Mouse (Mus musculus): ENCODE data around the gene Fnip2.

The Fnip2 gene

DNA sequence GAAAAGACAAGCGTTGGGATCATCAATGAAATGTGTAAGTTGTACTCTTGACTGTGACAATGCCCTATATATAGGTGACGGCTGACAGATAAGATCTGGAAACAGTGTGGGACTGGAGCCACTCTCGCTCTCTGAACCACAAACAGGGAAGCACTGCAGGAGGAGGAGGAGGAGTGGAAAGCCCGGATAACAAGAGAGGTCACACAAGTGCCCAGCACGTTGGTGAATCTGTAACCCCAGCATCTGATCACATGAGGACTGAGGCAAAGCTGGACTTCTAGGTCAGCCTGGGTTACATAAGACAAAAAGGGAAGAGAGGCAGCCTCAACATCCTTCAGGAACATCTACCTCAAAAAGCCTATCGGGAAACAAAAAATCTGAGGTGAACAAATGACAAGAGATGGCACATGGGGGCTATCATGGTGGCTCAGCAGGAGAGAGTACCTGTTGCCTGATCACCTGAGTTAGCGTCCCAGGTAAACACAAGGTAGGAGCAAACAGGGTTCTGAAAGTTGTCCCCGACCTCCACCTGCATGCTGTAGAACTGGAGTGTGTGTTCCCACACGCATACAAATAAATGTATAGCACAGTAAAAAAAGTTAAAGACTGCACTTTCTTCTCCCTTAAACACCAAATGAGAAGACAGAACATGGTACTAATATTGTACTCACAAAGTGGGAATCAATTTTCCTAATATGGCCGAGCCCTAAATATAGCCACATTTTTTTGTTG is 2.6 kb downstream of the Fnip2 start:
- no peak for DNase-seq (ENCODE audit: low spot score)

GRCm38 (mm10) chr3:79563511-79563910 is 4.1 kb downstream of the Fnip2 start:
- no peak for DNase-seq (ENCODE audit: low spot score)

GRCm38 (mm10) chr3:79561784-79562715 is 5.5 kb downstream of the Fnip2 start:
- DNase-seq (ENCODE audit: low spot score), result no peak

DNA sequence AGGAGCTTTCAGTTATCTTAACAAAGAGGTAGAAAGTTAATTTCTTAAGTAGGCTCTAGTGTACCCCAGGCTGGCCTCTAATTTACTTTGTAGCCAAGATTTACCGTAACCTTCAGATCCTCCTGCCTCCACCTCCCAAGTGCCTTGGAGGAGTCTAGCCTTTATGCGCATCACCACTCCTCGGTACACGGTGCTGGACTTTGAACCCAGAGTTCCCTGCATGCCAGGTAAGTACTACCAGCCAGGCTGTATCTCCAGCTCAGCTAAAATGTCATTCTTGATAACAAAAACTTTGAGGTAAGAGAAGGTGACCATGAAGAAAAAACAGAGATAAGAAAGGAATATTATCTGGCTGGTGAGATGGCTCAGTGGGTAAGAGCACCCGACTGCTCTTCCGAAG is 7.0 kb downstream of the Fnip2 start:
- no peak for DNase-seq (ENCODE audit: low spot score)

DNA sequence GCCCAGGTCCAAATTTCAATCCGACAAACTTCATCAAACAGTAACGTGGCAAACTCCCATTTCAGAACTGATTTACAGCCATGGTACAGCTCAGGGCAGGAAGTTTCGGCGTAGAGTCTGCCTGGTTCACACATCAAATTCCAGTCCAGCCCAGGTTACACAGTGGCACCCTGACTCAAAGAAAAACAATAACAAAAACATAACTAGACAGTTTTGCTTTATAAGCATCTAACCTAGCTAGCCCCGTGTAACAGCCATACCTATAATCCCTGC is 7.9 kb downstream of the Fnip2 start:
- DNase-seq (ENCODE audit: low spot score), result no peak

GRCm38 (mm10) chr3:79559021-79559772 is 8.4 kb downstream of the Fnip2 start:
- DNase-seq (ENCODE audit: low spot score), result no peak

GRCm38 (mm10) chr3:79555061-79555460 is 12.5 kb downstream of the Fnip2 start:
- no peak for DNase-seq (ENCODE audit: low spot score)

GRCm38 (mm10) chr3:79553779-79554178 is 13.8 kb downstream of the Fnip2 start:
- DNase-seq (ENCODE audit: low spot score), result no peak

- DNase-seq (ENCODE audit: low spot score), result no peak
These were observed 15.6 kb downstream of the Fnip2 start for GRCm38 (mm10) chr3:79551826-79552552.

DNA sequence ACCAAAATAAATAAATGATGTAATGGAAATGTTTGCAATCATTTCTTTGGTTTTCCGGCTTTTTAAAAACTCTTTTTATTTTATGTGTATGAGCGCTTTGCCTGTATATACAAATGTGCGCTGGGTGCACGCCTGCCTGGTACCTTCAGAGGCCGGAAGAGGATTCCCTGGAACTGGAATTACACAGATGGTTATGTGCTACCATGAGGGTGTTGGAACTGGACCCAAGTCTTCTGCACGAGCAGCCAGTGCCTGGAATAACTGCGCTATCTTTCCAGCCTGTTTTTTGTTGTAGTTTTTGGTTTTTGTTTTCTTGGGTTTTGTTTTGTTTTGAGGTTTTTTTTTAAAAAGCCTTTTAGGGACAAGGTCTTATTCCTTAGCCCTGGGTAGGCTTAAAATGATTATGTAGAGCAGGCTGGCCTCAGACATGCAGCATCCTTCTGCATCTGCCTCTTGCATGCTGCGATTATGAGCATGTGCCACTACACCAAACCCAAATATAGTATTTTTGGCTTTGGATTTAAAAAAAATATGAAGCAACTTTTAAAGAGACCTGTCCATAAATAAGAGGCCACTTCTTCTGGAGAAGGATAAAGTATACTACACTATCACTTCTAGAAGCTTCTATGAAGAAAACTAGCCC is 17.7 kb downstream of the Fnip2 start:
- no peak for DNase-seq (ENCODE audit: low spot score)

DNA sequence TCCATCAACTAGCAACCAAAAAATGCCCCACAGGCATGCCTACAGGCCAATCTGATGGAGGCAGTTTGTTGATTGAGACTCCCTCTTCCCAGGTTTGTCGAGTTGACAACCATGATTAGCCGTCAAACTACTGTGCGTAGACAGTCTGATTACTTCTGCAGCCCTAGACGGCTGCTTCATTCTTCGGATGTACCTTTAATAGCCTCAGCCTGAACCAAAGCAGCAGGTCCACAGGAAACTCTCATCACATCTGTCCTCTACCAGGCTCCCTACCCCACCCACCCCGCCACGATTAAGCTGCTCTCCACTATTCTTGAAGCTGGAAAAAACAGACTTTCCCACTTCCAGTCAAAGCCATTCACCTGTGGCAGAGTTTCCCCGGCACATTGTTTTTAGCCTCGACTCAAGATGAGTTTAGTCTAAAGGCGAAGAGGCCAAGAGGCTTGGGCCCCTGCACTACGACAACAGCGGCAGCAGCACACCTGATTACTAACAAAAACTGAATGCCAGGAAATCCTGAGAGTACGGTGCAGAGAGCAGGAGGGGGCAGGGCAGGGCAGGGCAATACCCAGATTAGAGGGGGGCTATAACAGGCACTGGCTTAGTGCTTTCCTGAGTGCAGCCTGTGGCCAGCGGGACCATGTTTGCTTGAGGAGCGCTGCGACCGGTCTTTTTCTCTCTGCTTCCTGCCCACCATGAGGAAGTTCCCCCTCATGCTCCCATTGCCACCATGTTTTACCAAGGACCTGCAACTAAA is 18.7 kb downstream of the Fnip2 start:
- no peak for DNase-seq (ENCODE audit: low spot score)

- no peak for DNase-seq (ENCODE audit: low spot score)
These were observed 25.0 kb downstream of the Fnip2 start for GRCm38 (mm10) chr3:79542585-79542984.

DNA sequence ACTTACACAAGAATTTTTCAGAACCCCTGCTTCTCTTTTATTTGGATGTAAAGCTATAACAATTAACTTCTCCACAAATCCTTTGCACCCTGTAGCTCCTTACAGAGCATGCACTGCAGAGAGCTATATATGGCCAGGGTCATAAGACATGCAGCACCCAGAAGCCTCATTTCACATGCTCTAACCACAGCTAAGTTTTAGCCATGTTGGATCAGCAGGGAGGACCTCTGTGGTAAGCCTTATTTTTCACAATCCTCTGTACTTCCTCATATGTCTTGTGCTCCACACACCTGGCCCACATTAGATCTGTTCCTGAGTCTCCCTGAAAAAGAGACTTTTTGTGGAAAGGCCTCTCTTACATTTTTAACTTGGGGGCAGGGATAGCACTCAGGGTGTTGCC is 27.9 kb downstream of the Fnip2 start:
- no peak for DNase-seq (ENCODE audit: low spot score)

DNA sequence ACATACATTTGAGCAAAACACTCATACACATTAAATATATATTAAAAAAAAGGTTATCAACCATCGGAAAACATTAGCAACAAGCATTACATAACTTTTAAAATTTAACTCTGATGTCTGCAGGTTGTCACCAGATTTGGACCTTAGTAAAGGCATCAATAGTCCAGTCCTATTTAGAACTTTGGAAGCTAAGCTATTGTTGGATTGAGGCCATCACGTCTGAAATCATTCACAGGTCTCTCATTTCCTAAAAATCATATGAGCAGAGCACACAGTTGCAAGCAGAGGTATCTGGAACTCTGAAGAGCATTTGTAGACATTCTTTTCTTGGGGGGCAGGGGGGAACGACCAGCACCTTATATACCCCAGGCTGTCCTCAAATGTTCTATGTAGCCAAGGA is 28.5 kb downstream of the Fnip2 start:
- DNase-seq (ENCODE audit: low spot score), result no peak

DNA sequence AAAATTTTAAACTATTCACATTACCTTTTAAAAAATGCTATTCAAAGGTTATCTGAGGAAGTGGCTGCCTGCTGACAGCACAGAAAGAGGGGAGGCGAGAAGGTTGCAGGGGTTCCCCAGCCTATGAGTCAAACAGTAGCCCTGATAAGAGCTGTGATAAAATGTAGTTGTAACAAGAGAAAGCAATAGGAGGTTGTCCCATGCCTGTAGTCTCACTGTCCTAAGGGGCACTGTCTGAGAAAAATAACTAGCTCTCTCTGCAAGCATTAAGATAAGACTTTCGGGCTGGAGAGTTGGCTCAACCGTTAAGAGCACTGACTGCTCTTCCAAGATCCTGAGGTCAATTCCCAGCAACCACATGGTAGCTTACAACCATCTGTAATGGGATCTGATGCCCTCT is 29.3 kb downstream of the Fnip2 start:
- no peak for DNase-seq (ENCODE audit: low spot score)

DNA sequence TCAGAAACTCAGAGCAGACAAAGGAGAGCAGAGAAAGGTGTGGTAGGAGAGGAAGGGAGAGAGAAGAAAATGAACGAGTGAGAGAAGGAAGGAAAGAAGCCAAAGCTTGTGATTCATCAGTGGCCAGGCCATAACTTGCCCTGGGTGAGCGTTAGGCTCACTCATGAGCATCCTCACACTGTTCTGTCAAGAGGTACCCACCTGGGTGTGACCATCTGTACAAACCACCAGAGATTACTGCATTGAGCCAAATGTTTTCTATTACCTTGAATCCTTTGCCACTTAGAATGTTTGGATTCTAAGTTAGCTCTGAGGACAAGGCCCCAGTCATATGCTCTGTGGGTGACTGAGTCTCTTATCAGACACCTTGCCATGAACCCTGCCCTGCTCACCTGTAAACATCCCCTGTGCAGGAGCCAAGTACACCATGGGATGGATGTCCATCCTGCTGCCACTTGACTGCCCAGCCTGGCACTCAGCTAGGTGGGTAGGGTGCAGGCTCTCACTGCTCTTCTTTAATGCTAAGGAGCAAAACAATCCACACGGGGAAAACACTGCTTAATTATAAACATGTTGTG is 29.9 kb downstream of the Fnip2 start:
- DNase-seq (ENCODE audit: low spot score), result no peak

- DNase-seq (ENCODE audit: low spot score), result no peak
These were observed 30.6 kb downstream of the Fnip2 start for GRCm38 (mm10) chr3:79537023-79537422.

DNA sequence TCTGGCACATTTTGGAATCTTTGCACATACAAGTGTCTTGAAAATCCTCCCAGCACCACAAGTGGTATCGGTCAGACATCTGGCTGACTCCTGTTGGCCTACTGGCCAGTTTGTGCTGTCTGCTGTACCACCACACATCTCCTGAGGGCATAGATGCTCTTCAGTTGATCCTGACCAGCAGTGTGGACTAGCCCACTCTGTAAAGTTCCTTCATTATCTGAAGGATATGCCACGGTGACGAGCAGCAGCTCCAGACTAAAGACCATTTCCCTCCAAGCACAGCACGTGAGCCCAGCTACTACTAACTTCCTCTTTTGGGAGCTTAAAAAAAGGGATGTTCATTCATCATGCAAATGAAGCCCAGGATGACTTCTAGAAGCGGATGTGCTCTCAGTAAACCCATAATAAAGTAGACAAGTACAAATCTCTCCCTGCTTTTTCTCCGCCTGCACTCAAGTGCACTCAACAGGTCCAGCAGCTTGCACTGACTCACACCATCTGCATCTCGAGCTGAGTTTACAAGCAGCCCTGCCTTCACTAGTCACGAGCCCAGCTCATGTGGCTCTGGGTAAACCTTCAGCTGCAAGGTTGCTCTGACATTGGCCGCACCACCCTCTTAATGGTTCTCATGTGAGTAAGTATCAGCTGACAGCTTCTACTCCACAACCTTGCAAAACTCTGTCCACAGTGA is 35.9 kb downstream of the Fnip2 start:
- no peak for DNase-seq (ENCODE audit: low spot score)

DNA sequence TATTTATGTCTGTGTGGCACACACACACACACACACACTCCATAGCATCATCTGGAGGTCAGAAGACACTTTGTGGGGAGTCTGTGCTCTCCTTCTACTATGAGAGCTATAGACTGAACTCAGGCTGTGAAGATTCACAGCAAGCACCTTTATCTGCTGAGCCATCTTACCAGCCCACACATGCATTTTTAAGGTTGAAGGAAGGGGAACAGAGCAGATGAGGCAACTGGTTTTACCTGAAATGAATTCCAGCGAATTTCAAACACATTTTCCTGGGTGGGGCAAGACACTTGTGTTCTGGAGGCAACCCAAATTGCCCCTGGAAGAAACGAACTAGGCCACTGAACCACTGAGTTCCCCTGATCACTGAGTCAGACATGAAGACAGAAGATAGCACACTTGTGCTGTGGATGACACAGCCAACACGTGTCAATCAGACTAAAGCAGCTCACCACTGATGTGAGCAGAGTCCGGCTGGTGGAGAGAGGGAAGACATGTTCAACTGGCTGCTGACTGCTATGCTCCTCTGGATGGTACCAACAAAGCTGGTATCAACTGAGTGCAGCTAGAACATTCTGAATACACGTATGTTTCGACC is 38.0 kb downstream of the Fnip2 start:
- DNase-seq (ENCODE audit: low spot score), result no peak

DNA sequence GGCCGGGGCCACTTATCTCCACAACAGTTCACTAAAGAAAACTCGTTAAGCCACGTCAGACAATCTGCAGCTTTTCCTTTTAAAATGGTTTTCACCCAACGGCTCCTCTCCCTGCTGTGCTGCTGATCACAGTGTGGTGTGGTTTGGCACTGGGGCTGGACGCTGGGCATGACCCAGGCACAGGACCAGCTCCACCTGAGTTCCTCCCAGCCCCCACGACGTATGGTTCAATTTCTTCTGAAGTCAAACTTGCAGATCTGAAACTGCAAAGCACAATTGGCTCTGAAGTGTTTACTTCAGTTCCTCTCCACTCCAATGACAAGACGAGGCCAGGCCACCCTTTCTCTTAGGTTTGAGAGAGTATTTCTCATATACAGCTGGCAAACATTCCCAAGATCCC is 39.1 kb downstream of the Fnip2 start:
- no peak for DNase-seq (ENCODE audit: low spot score)
